Mouse (Mus musculus): ENCODE data around the gene Mllt11. TPM values are rescaled to one million over a fixed set of nuclear protein-coding genes. Genes with fewer than 3 reads are reported as not detected.
A peak's percentile ranks its signal among the peaks of the same experiment; 100 is the strongest.

Gene Mllt11
- polyA plus RNA-seq, 1 experiment from 2014 or later = 653 TPM

GRCm38 (mm10) chr3:95235386-95236301 lies 3.7 kb upstream of the Mllt11 start:
- Histone ChIP-seq H3K4me2 (ENCODE audit: low read depth, low read length) (no peak overlapping the region), H3K27me3 (ENCODE audit: control insufficient read depth, insufficient read depth, low read length) (no peaks in the 10 kb centered on the region), H3K9me3 (ENCODE audit: control insufficient read depth, low read length) (no peaks in the 10 kb centered on the region), H3K9ac (replicated peaks; ENCODE audit: low read depth, low read length) (no peak overlapping the region), H3K36me3 (ENCODE audit: control insufficient read depth, insufficient read depth, low read length) (peaks cover 37% of the 10 kb centered on the region), H3K4me3 (ENCODE audit: low read depth, low read length) (no peak overlapping the region), H3K4me1 (ENCODE audit: control insufficient read depth, insufficient read depth, low read length) (peaks cover 15% of the 10 kb centered on the region), H3K27ac (ENCODE audit: low read depth, low read length) (no peak overlapping the region)
- ATAC-seq (ENCODE audit: low read depth) = no peak
- WGBS = 83% methylated on average over 23 of the region's 23 CpGs

DNA sequence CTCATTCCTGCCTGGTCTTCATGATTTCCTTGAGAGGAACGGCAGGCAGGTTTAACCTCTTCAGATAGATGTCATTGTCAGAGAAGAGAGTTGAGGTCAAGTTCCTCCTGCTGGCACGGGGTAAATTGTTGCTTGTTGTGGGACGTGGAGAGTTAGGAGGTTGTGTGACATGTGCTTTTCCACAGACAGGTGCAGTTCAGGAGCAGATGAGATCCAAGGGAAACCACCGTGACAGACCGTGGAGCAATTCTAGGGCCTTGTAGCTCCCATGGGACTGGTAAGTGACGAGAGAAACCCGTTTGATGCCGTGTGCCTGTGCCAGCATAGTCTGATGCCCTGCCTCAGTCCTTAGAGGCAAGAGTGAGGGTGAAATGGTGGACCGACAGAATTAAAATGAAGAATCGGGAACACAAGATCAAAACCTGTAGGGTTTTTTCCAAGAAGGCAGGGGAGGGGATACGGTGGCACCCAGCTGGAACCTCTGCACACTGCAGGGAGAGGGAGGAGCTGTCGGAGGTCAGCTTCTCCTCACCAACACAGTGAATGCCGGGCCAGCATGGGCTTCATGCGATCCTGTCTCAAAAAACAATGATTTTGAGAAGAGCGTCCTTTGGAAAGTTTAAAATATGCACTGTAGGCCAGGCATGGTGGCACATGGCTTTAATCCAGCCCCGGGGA lies 1.5 kb upstream of the Mllt11 start:
- 74% methylated on average over 16 of the region's 16 CpGs for WGBS
- peaks cover 37% of the 10 kb centered on the region for H3K36me3 ChIP-seq (ENCODE audit: control insufficient read depth, insufficient read depth, low read length)
- peaks cover 27% of the 10 kb centered on the region for H3K4me1 ChIP-seq (ENCODE audit: control insufficient read depth, insufficient read depth, low read length)

GRCm38 (mm10) chr3:95232771-95233170 lies 800 bp upstream of the Mllt11 start:
- WGBS = 96% methylated on average over 7 of the region's 7 CpGs
- H3K27ac ChIP-seq (ENCODE audit: low read depth, low read length) = no peak overlapping the region
- peaks cover 37% of the 10 kb centered on the region for H3K36me3 ChIP-seq (ENCODE audit: control insufficient read depth, insufficient read depth, low read length)
- H3K9me3 ChIP-seq (ENCODE audit: control insufficient read depth, low read length) = no peaks in the 10 kb centered on the region
- no peak overlapping the region for H3K4me3 ChIP-seq (ENCODE audit: low read depth, low read length)
- H3K4me1 ChIP-seq (ENCODE audit: control insufficient read depth, insufficient read depth, low read length) = peaks cover 27% of the 10 kb centered on the region
- no peaks in the 10 kb centered on the region for H3K27me3 ChIP-seq (ENCODE audit: control insufficient read depth, insufficient read depth, low read length)
- ATAC-seq (ENCODE audit: low read depth) = no peak
- no peak overlapping the region for H3K4me2 ChIP-seq (ENCODE audit: low read depth, low read length)
- H3K9ac ChIP-seq (replicated peaks; ENCODE audit: low read depth, low read length) = no peak overlapping the region

More for the DNA sequence above, 1.5 kb upstream of the Mllt11 start:
- no peaks in the 10 kb centered on the region for H3K9me3 ChIP-seq (ENCODE audit: control insufficient read depth, low read length)
- no peak overlapping the region for H3K9ac ChIP-seq (replicated peaks; ENCODE audit: low read depth, low read length)
- no peaks in the 10 kb centered on the region for H3K27me3 ChIP-seq (ENCODE audit: control insufficient read depth, insufficient read depth, low read length)
- no peak overlapping the region for H3K27ac ChIP-seq (ENCODE audit: low read depth, low read length)
- no peak overlapping the region for H3K4me3 ChIP-seq (ENCODE audit: low read depth, low read length)
- H3K4me2 ChIP-seq (ENCODE audit: low read depth, low read length) = no peak overlapping the region
- ATAC-seq (ENCODE audit: low read depth) = no peak

- H3K27me3 ChIP-seq (ENCODE audit: control insufficient read depth, insufficient read depth, low read length) = no peaks in the 10 kb centered on the region
- peak overlapping the region; percentile 81 for H3K4me3 ChIP-seq (ENCODE audit: low read depth, low read length)
- H3K36me3 ChIP-seq (ENCODE audit: control insufficient read depth, insufficient read depth, low read length) = peaks cover 34% of the 10 kb centered on the region
- H3K9ac ChIP-seq (replicated peaks; ENCODE audit: low read depth, low read length) = peak overlapping the region; percentile 37; the same call in 1 of the 2 replicates
- no peak for ATAC-seq (ENCODE audit: low read depth)
- H3K4me1 ChIP-seq (ENCODE audit: control insufficient read depth, insufficient read depth, low read length) = peaks cover 38% of the 10 kb centered on the region
- H3K27ac ChIP-seq (ENCODE audit: low read depth, low read length) = peak overlapping the region; percentile 92
- peak overlapping the region; percentile 96 for H3K4me2 ChIP-seq (ENCODE audit: low read depth, low read length)
- no peaks in the 10 kb centered on the region for H3K9me3 ChIP-seq (ENCODE audit: control insufficient read depth, low read length)
- WGBS = 40% methylated on average over 8 of the region's 8 CpGs
Measured at GRCm38 (mm10) chr3:95230495-95231297, 1.3 kb downstream of the Mllt11 start.

GRCm38 (mm10) chr3:95229781-95230494 lies 2.0 kb downstream of the Mllt11 start:
- Histone ChIP-seq H3K4me3 (ENCODE audit: low read depth, low read length) (peak overlapping the region; percentile 81), H3K36me3 (ENCODE audit: control insufficient read depth, insufficient read depth, low read length) (peaks cover 29% of the 10 kb centered on the region), H3K9me3 (ENCODE audit: control insufficient read depth, low read length) (no peaks in the 10 kb centered on the region), H3K27ac (ENCODE audit: low read depth, low read length) (peak overlapping the region; percentile 92), H3K27me3 (ENCODE audit: control insufficient read depth, insufficient read depth, low read length) (no peaks in the 10 kb centered on the region), H3K4me2 (ENCODE audit: low read depth, low read length) (peak overlapping the region; percentile 96), H3K9ac (replicated peaks; ENCODE audit: low read depth, low read length) (peak overlapping the region; percentile 76), H3K4me1 (ENCODE audit: control insufficient read depth, insufficient read depth, low read length) (peaks cover 41% of the 10 kb centered on the region)
- 0% methylated on average over 12 of the region's 13 CpGs for WGBS
- ATAC-seq (ENCODE audit: low read depth) = no peak

- H3K4me3 ChIP-seq (ENCODE audit: low read depth, low read length) = peak overlapping the region; percentile 81
- H3K4me2 ChIP-seq (ENCODE audit: low read depth, low read length) = peak overlapping the region; percentile 96
- peak overlapping the region; percentile 76 for H3K9ac ChIP-seq (replicated peaks; ENCODE audit: low read depth, low read length)
- peaks cover 48% of the 10 kb centered on the region for H3K4me1 ChIP-seq (ENCODE audit: control insufficient read depth, insufficient read depth, low read length)
- H3K9me3 ChIP-seq (ENCODE audit: control insufficient read depth, low read length) = no peaks in the 10 kb centered on the region
- H3K36me3 ChIP-seq (ENCODE audit: control insufficient read depth, insufficient read depth, low read length) = peaks cover 21% of the 10 kb centered on the region
- ATAC-seq (ENCODE audit: low read depth) = peak; percentile 23; the same call in 1 of the 2 replicates
- H3K27me3 ChIP-seq (ENCODE audit: control insufficient read depth, insufficient read depth, low read length) = no peaks in the 10 kb centered on the region
- WGBS = under 1% methylated on average over 40 of the region's 43 CpGs
- peak overlapping the region; percentile 92 for H3K27ac ChIP-seq (ENCODE audit: low read depth, low read length)
Measured at GRCm38 (mm10) chr3:95228894-95229780, 2.8 kb downstream of the Mllt11 start.

DNA sequence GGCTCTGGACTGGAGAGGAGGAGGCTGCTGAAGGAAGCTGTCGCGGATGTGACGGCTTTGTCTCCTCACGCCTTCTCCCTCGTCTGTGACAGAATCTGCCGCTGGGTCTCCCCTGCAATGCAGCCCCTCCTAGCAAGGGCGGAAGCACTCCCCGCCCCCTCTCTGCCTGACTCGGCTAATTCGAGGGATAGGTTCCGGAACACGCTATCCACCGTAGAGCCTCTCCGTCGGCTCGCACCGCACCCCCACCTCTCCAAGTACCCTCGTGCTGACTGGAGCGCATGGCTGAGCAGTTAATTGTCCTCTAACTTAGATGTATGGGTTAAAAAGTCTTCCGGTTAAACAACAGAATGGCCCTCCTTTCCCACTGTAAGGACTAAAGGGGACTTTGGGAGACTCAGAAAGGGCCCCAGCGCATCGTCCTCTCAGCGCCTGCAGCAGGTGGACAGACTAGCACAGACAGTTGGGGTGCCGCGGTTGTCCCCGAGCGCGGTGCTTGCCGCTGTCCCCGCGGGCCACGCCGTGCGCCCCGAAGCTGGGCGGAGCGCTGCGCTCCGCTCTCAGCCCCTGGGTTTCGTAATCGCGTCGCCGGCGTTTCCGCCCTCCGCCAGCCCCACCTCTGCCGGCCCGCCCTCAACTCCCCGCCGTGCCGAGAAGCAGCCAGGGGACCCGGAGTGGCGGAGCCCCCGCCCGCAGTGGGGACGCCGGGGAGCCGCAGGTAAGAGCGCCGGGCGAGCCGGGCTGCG lies 3.6 kb downstream of the Mllt11 start, which contains the start of gene Cdc42se1:
Gene Cdc42se1 (plus strand): TSS at position 585 of the 746 bp plus-strand sequence.
- Histone ChIP-seq H3K36me3 (ENCODE audit: control insufficient read depth, insufficient read depth, low read length) (peaks cover 12% of the 10 kb centered on the region; the same call in 1 of the 2 replicates), H3K27me3 (ENCODE audit: control insufficient read depth, insufficient read depth, low read length) (no peaks in the 10 kb centered on the region), H3K4me3 (ENCODE audit: low read depth, low read length) (peak within 1 kb of the TSS; percentile 81), H3K4me2 (ENCODE audit: low read depth, low read length) (peak within 1 kb of the TSS; percentile 96), H3K4me1 (ENCODE audit: control insufficient read depth, insufficient read depth, low read length) (peaks cover 48% of the 10 kb centered on the region), H3K27ac (ENCODE audit: low read depth, low read length) (peak within 1 kb of the TSS; percentile 92), H3K9me3 (ENCODE audit: control insufficient read depth, low read length) (no peaks in the 10 kb centered on the region), H3K9ac (replicated peaks; ENCODE audit: low read depth, low read length) (peak within 1 kb of the TSS; percentile 76)
- WGBS = under 1% methylated on average over 62 of the region's 64 CpGs
- peak; percentile 92 for ATAC-seq (ENCODE audit: low read depth)
